In the genomic region with DNA sequence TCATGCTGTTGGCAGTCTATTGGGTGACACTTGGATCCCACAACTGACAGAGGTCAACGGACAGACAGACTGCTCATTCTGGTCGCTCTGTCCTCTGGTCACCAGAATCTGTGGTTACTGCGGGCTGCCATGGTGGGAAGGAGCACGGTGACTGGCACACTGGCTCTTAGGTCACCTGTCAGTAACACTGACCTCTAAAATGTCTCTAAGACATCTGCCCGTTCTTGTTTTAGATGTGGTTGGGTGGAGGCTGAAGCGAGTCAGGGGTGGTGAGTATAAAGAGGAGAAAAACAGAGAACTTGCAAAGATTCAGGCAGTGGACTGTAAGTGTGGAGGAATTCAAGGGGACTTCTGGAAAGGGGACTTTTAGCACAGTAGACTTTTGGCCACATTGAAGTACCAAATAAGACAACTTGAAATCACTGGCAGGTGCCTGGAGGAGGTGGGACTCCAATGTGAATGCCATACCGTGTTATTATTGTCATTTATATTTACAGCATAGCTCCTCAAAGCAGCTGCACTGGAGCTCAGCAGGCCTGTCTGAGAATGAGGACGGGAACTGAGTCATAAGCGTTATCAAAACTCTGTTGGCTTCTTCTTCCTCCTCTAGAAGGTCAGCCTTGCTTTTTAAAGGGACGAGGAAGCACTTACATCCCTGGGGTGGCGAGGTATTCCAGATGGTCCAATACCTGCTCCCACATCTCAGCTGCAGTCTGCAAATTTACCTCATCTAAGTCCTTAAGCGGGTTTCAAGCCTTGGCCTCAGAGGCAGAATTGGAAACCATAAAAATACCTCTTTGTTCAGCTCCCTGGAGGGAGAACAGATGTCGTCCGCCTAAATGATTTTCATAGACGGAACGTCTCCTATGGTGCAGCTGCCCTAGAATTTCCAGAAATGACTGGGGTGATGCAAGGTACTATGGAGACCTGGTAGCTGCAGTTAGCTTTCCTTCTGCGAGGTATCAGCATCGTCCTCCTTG, we compare ENCODE assay signal across 15 mouse cellular contexts.
DNase-seq lines count a peak whose midpoint lies in the region; TF ChIP-seq lines count a peak whose summit lies in the region.
"Had no signal": no experiment of that assay in that cellular context is flagged by ENCODE, and none has a peak within 500 bp of the region (broad histone marks: within the 10 kb centered on the region; RNA-seq: fewer than 3 reads in every experiment).

No protein-coding gene starts in this region.

- no peaks in the 10 kb centered on the region for H3K79me2 ChIP-seq in myocyte (ENCODE audit: control insufficient read depth, insufficient read depth)

- TF ChIP-seq POLR2A in myocyte (IDR thresholded peaks at IDR 0.05; ENCODE audit: insufficient read length, low read depth): no peak

- no peaks in the 10 kb centered on the region for H3K27me3 ChIP-seq in myocyte (ENCODE audit: control insufficient read depth, insufficient read depth, insufficient read length)
- H3K27me3 ChIP-seq: embryonic facial prominence, embryonic 12.5 days; forebrain, embryonic 12.5 days; lung, embryonic 15.5 days; megakaryocyte, embryonic 14.5 days had no signal

- peak; percentile 49 to 60 for DNase-seq in frontal cortex, adult 2 months (ENCODE audit: extremely low spot score in 1 of 2, low spot score in 1 of 2)
- DNase-seq in frontal cortex, postnatal 14 days (ENCODE audit: low spot score in 2 of 2): no peak
- peak; percentile 89 for DNase-seq in brain, adult 2 months (ENCODE audit: low read depth, low spot score)
- DNase-seq in left cerebral cortex, adult 18-20 months (ENCODE audit: low spot score in 2 of 2): peak; percentile 36 to 40
- DNase-seq in lung, postnatal 25 days (ENCODE audit: low spot score): no peak
- no peak for DNase-seq in embryo, embryonic 11 days
- DNase-seq: gastrocnemius, postnatal 36 days; kidney, postnatal 36 days; liver; thymus, adult 2 months had no signal

- H3K36me3 ChIP-seq in myocyte (ENCODE audit: control insufficient read depth, insufficient read depth): no peaks in the 10 kb centered on the region
- H3K36me3 ChIP-seq: embryonic facial prominence, embryonic 12.5 days; forebrain, embryonic 12.5 days; lung, embryonic 15.5 days had no signal

- H3K4me2 ChIP-seq in myocyte (ENCODE audit: low read depth): peak overlapping the region; percentile 48
- H3K4me2 ChIP-seq: embryonic facial prominence, embryonic 12.5 days; forebrain, embryonic 12.5 days; lung, embryonic 15.5 days had no signal

- no peak overlapping the region for H3K4me3 ChIP-seq in myocyte
- H3K4me3 ChIP-seq: embryonic facial prominence, embryonic 12.5 days; forebrain, embryonic 12.5 days; lung, embryonic 15.5 days; megakaryocyte, embryonic 14.5 days had no signal

- H3ac ChIP-seq in myocyte (ENCODE audit: control insufficient read depth, insufficient read length): no peak overlapping the region

TF ChIP-seq in myocyte, 11 proteins besides CTCF, POLR2A, EP300 and RAD21:
- TF ChIP-seq MYOD1 (IDR thresholded peaks at IDR 0.05; ENCODE audit: control insufficient read depth in 1 of 3, insufficient read length in 2 of 3, low read depth in 2 of 3) (peak in 2 of 3 experiments; percentile 45 to 75), REST (IDR thresholded peaks at IDR 0.05; ENCODE audit: insufficient read depth, insufficient read length) (no peak), MYOG (IDR thresholded peaks at IDR 0.05; ENCODE audit: control insufficient read depth in 1 of 3, insufficient read depth in 1 of 3, insufficient read length in 2 of 3, low read depth in 2 of 3) (peak; percentile 31 to 84 (median 46)), TCF3 (IDR thresholded peaks at IDR 0.05; ENCODE audit: insufficient read length, low read depth) (peak; percentile 39)

Comparison
In these comparisons a context has a peak if more than half of its experiments do, and no peak if none do; other contexts are left out.
1. DNase-seq: peak in frontal cortex, adult 2 months (2 of 2), brain, adult 2 months (single experiment) and left cerebral cortex, adult 18-20 months (2 of 2); none in frontal cortex, postnatal 14 days (0 of 2), lung, postnatal 25 days (single experiment) and embryo, embryonic 11 days (single experiment).